Comparison of ENCODE assay signal across 8 mouse cellular contexts in genomic region chr2:181680716-181681117, GRCm38 (mm10). TPM values are rescaled to one million over a fixed set of nuclear protein-coding genes. Genes with fewer than 3 reads are reported as not detected.
DNase-seq lines count a peak whose midpoint lies in the region; ATAC-seq and TF ChIP-seq lines count a peak whose summit lies in the region.

No protein-coding gene starts in this region.

- H3K27ac ChIP-seq in MEL (ENCODE audit: control insufficient read depth, low read depth, low read length): peak overlapping the region; percentile 22
- H3K27ac ChIP-seq in embryonic facial prominence, embryonic 14.5 days (replicated peaks; ENCODE audit: low read depth, low read length): no peak overlapping the region
- H3K27ac ChIP-seq in neural tube, embryonic 12.5 days: no peak overlapping the region

- ATAC-seq in embryonic facial prominence, embryonic 14.5 days (ENCODE audit: low read depth): peak; percentile 8; the same call in 1 of the 2 replicates
- ATAC-seq in neural tube, embryonic 12.5 days (ENCODE audit: low FRiP score, low read depth): peak; percentile 33
- no peak for ATAC-seq in erythroid progenitor cell, adult 5-6 weeks (replicated peaks; ENCODE audit: low FRiP score, poor library complexity, severe bottlenecking)

- peak overlapping the region; percentile 85 for H3K9ac ChIP-seq in MEL (ENCODE audit: control insufficient read depth, low read depth, low read length, poor library complexity, severe bottlenecking)
- H3K9ac ChIP-seq in embryonic facial prominence, embryonic 14.5 days (ENCODE audit: low read depth, low read length): peak overlapping the region; percentile 88
- H3K9ac ChIP-seq in neural tube, embryonic 12.5 days: peak overlapping the region; percentile 84

- no peaks in the 10 kb centered on the region for H3K9me3 ChIP-seq in MEL (replicated peaks; ENCODE audit: insufficient read depth, low read length)
- H3K9me3 ChIP-seq in embryonic facial prominence, embryonic 14.5 days (ENCODE audit: control insufficient read depth, low read length): no peaks in the 10 kb centered on the region
- H3K9me3 ChIP-seq in neural tube, embryonic 12.5 days: no peaks in the 10 kb centered on the region

- DNase-seq in layer of hippocampus, adult 11-12 months (ENCODE audit: low spot score): peak; percentile 21
- no peak for DNase-seq in layer of hippocampus, postnatal 25 days (ENCODE audit: extremely low spot score in 1 of 2, low spot score in 1 of 2)
- DNase-seq in MEL (ENCODE audit: low read depth, low spot score): peak; percentile 77
- no peak for DNase-seq in embryonic facial prominence, embryonic 14.5 days (ENCODE audit: low spot score)
- peak; percentile 33 for DNase-seq in kidney, postnatal 10 days
- DNase-seq in gastrocnemius, postnatal 25 days: no peak

- TF ChIP-seq POLR2A in MEL (IDR thresholded peaks at IDR 0.05; ENCODE audit: control insufficient read depth in 1 of 2, insufficient read depth in 1 of 2, low read depth in 1 of 2, low read length in 2 of 2, poor library complexity in 1 of 2): no peak

- no peaks in the 10 kb centered on the region for H3K27me3 ChIP-seq in MEL (ENCODE audit: control insufficient read depth in 1 of 2, insufficient read depth in 2 of 2, low read length in 2 of 2)
- H3K27me3 ChIP-seq in embryonic facial prominence, embryonic 14.5 days (replicated peaks; ENCODE audit: control insufficient read depth, insufficient read depth, low read length): no peaks in the 10 kb centered on the region
- H3K27me3 ChIP-seq in neural tube, embryonic 12.5 days (replicated peaks): no peaks in the 10 kb centered on the region

- H3K79me2 ChIP-seq in MEL (ENCODE audit: control insufficient read depth, insufficient read depth, low read length, poor library complexity): peaks cover 6% of the 10 kb centered on the region; the same call in 1 of the 2 replicates

- peak overlapping the region; percentile 91 for H3K4me2 ChIP-seq in embryonic facial prominence, embryonic 14.5 days (ENCODE audit: low read depth, low read length)
- peak overlapping the region; percentile 93 for H3K4me2 ChIP-seq in neural tube, embryonic 12.5 days (replicated peaks)

- TF ChIP-seq RAD21 in MEL (IDR thresholded peaks at IDR 0.05; ENCODE audit: low read depth, low read length): no peak

- no peak for TF ChIP-seq EP300 in MEL (IDR thresholded peaks at IDR 0.05; ENCODE audit: low read depth in 1 of 2, low read length in 2 of 2)

- H3K4me3 ChIP-seq in MEL (ENCODE audit: control insufficient read depth in 1 of 2, insufficient read depth in 1 of 2, low read depth in 2 of 2, low read length in 2 of 2): peak overlapping the region; percentile 60 to 72
- peak overlapping the region; percentile 77 for H3K4me3 ChIP-seq in embryonic facial prominence, embryonic 14.5 days (ENCODE audit: low read depth, low read length)
- peak overlapping the region; percentile 64 for H3K4me3 ChIP-seq in neural tube, embryonic 12.5 days

- peaks cover 0 to 23% of the 10 kb centered on the region in 2 experiments; a peak in 2 of 4 replicates for H3K36me3 ChIP-seq in MEL (ENCODE audit: control insufficient read depth in 1 of 2, insufficient read depth in 2 of 2, low read length in 2 of 2)
- peaks cover under 1% of the 10 kb centered on the region; the same call in 1 of the 2 replicates for H3K36me3 ChIP-seq in embryonic facial prominence, embryonic 14.5 days (ENCODE audit: control insufficient read depth, insufficient read depth, low read length)
- H3K36me3 ChIP-seq in neural tube, embryonic 12.5 days: no peaks in the 10 kb centered on the region

- 22% methylated on average over 7 of the region's 7 CpGs for WGBS in embryonic facial prominence, embryonic 14.5 days
- WGBS in neural tube, embryonic 12.5 days: 20% methylated on average over 7 of the region's 7 CpGs

- peaks cover 6 to 32% of the 10 kb centered on the region in 2 experiments for H3K4me1 ChIP-seq in MEL (ENCODE audit: control insufficient read depth in 1 of 2, insufficient read depth in 2 of 2, low read length in 2 of 2)
- peaks cover 6% of the 10 kb centered on the region; the same call in 1 of the 2 replicates for H3K4me1 ChIP-seq in embryonic facial prominence, embryonic 14.5 days (ENCODE audit: control insufficient read depth, insufficient read depth, low read length)
- peaks cover 17% of the 10 kb centered on the region for H3K4me1 ChIP-seq in neural tube, embryonic 12.5 days

- no peak for TF ChIP-seq CTCF in MEL (IDR thresholded peaks at IDR 0.05 in 2 of 3, conservative IDR thresholded peaks at IDR 0.05 in 1 of 3; ENCODE audit: control insufficient read depth in 1 of 3, insufficient read depth in 1 of 3, low read depth in 2 of 3, low read length in 3 of 3, poor library complexity in 1 of 3, severe bottlenecking in 1 of 3)

TF ChIP-seq in MEL, 35 proteins besides CTCF, POLR2A, EP300 and RAD21:
- TF ChIP-seq TBP (IDR thresholded peaks at IDR 0.05; ENCODE audit: low read depth, low read length) (0 out of 2 replicates have a peak, but pooled peaks have one; percentile 6), CHD2 (IDR thresholded peaks at IDR 0.05; ENCODE audit: low read length) (no peak), JUND (IDR thresholded peaks at IDR 0.05; ENCODE audit: low read depth, low read length) (no peak), MXI1 (IDR thresholded peaks at IDR 0.05; ENCODE audit: low read depth, low read length) (no peak)

RNA-seq across cellular contexts. Expression of gene Tcea2, which starts 0.6 kb away (rescaled TPM):
- total RNA-seq in layer of hippocampus, postnatal 25 days (2021): 10 to 100 TPM; 53.7 to 65.7 TPM
- total RNA-seq in MEL (2012; rRNA removed): 6.7 and 7.3 TPM in 2 replicates
- polyA plus RNA-seq in MEL (2012; ENCODE audit: insufficient read depth in 1 of 2, insufficient read length in 2 of 2, low read depth in 1 of 2, low replicate concordance in 2 of 2, missing spikeins in 1 of 2): 10 to 100 TPM in 1 of 2 experiments, not detected in 1; 17.0 TPM
- 21.2 and 26.8 TPM in 2 replicates for polyA plus RNA-seq in embryonic facial prominence, embryonic 14.5 days (2014; fragmentation: Nextera tagmentation; extraction: Ambion mirVana)
- 27.3 and 30.0 TPM in 2 replicates for polyA plus RNA-seq in neural tube, embryonic 12.5 days (2016; fragmentation: Nextera tagmentation; extraction: Ambion mirVana)
- total RNA-seq in gastrocnemius, postnatal 25 days (2021): 1 to 10 TPM; 6.0 to 7.2 TPM
- 2.2 TPM in 1 of 2 replicates, not detected in the other for total RNA-seq in erythroid progenitor cell, adult 5-6 weeks (2015; ENCODE audit: low replicate concordance)
- total RNA-seq in erythroid progenitor cell, adult 5-6 weeks (2017; ENCODE audit: low replicate concordance): 1.9 TPM in 1 of 2 replicates, not detected in the other

RNA-seq across cellular contexts. Expression of gene Sox18, which starts 9.3 kb away (rescaled TPM):
- 10 to 100 TPM; 10.6 to 14.8 TPM for total RNA-seq in layer of hippocampus, postnatal 25 days (2021)
- total RNA-seq in MEL (2012; rRNA removed): not detected in 2 replicates
- polyA plus RNA-seq in MEL (2012; ENCODE audit: insufficient read depth in 1 of 2, insufficient read length in 2 of 2, low read depth in 1 of 2, low replicate concordance in 2 of 2, missing spikeins in 1 of 2): under 1 TPM in 1 of 2 experiments, not detected in 1; 0.04 TPM
- 43.9 and 46.5 TPM in 2 replicates for polyA plus RNA-seq in embryonic facial prominence, embryonic 14.5 days (2014; fragmentation: Nextera tagmentation; extraction: Ambion mirVana)
- polyA plus RNA-seq in neural tube, embryonic 12.5 days (2016; fragmentation: Nextera tagmentation; extraction: Ambion mirVana): 20.3 and 20.6 TPM in 2 replicates
- total RNA-seq in gastrocnemius, postnatal 25 days (2021): 10 to 100 TPM; 10.5 to 12.7 TPM
- not detected in 2 replicates for total RNA-seq in erythroid progenitor cell, adult 5-6 weeks (2015; ENCODE audit: low replicate concordance)
- not detected in 2 replicates for total RNA-seq in erythroid progenitor cell, adult 5-6 weeks (2017; ENCODE audit: low replicate concordance)

RNA-seq across cellular contexts. Expression of gene Rgs19, which starts 13.1 kb away (rescaled TPM):
- total RNA-seq in layer of hippocampus, postnatal 25 days (2021): 10 to 100 TPM; 32.2 to 39.5 TPM
- total RNA-seq in MEL (2012; rRNA removed): 45.5 and 46.2 TPM in 2 replicates
- polyA plus RNA-seq in MEL (2012; ENCODE audit: insufficient read depth in 1 of 2, insufficient read length in 2 of 2, low read depth in 1 of 2, low replicate concordance in 2 of 2, missing spikeins in 1 of 2): 100 to 1,000 TPM in 1 of 2 experiments, not detected in 1; 157 TPM
- polyA plus RNA-seq in embryonic facial prominence, embryonic 14.5 days (2014; fragmentation: Nextera tagmentation; extraction: Ambion mirVana): 82.2 and 88.4 TPM in 2 replicates
- polyA plus RNA-seq in neural tube, embryonic 12.5 days (2016; fragmentation: Nextera tagmentation; extraction: Ambion mirVana): 44.0 and 44.8 TPM in 2 replicates
- total RNA-seq in gastrocnemius, postnatal 25 days (2021): 1 to 10 TPM; 2.6 to 6.1 TPM
- total RNA-seq in erythroid progenitor cell, adult 5-6 weeks (2015; ENCODE audit: low replicate concordance): 84.0 and 98.9 TPM in 2 replicates
- 17.1 and 33.1 TPM in 2 replicates for total RNA-seq in erythroid progenitor cell, adult 5-6 weeks (2017; ENCODE audit: low replicate concordance)

RNA-seq across cellular contexts. Expression of gene Lkaaear1, which starts 17.5 kb away (rescaled TPM):
- not detected for total RNA-seq in layer of hippocampus, postnatal 25 days (2021)
- total RNA-seq in MEL (2012; rRNA removed): not detected in 2 replicates
- polyA plus RNA-seq in MEL (2012; ENCODE audit: insufficient read depth in 1 of 2, insufficient read length in 2 of 2, low read depth in 1 of 2, low replicate concordance in 2 of 2, missing spikeins in 1 of 2): not detected
- not detected in 2 replicates for polyA plus RNA-seq in embryonic facial prominence, embryonic 14.5 days (2014; fragmentation: Nextera tagmentation; extraction: Ambion mirVana)
- polyA plus RNA-seq in neural tube, embryonic 12.5 days (2016; fragmentation: Nextera tagmentation; extraction: Ambion mirVana): not detected in 2 replicates
- not detected for total RNA-seq in gastrocnemius, postnatal 25 days (2021)
- total RNA-seq in erythroid progenitor cell, adult 5-6 weeks (2015; ENCODE audit: low replicate concordance): not detected in 2 replicates
- total RNA-seq in erythroid progenitor cell, adult 5-6 weeks (2017; ENCODE audit: low replicate concordance): not detected in 2 replicates

RNA-seq across cellular contexts. Expression of gene Gm29797, which starts 23.9 kb away (rescaled TPM):
- 1 to 10 TPM in 1 of 2 experiments, under 1 TPM in 1; 0.49 to 1.0 TPM for total RNA-seq in layer of hippocampus, postnatal 25 days (2021)
- total RNA-seq in MEL (2012; rRNA removed): not detected in 2 replicates
- not detected for polyA plus RNA-seq in MEL (2012; ENCODE audit: insufficient read depth in 1 of 2, insufficient read length in 2 of 2, low read depth in 1 of 2, low replicate concordance in 2 of 2, missing spikeins in 1 of 2)
- polyA plus RNA-seq in embryonic facial prominence, embryonic 14.5 days (2014; fragmentation: Nextera tagmentation; extraction: Ambion mirVana): 0.47 TPM in 1 of 2 replicates, not detected in the other
- polyA plus RNA-seq in neural tube, embryonic 12.5 days (2016; fragmentation: Nextera tagmentation; extraction: Ambion mirVana): not detected in 2 replicates
- total RNA-seq in gastrocnemius, postnatal 25 days (2021): not detected
- total RNA-seq in erythroid progenitor cell, adult 5-6 weeks (2015; ENCODE audit: low replicate concordance): not detected in 2 replicates
- not detected in 2 replicates for total RNA-seq in erythroid progenitor cell, adult 5-6 weeks (2017; ENCODE audit: low replicate concordance)

Comparison
In these comparisons a context has a peak if more than half of its experiments do, and no peak if none do; other contexts are left out.
1. DNase-seq: peak in layer of hippocampus, adult 11-12 months (single experiment), MEL (single experiment) and kidney, postnatal 10 days (single experiment); none in layer of hippocampus, postnatal 25 days (0 of 2), embryonic facial prominence, embryonic 14.5 days (single experiment) and gastrocnemius, postnatal 25 days (single experiment).
2. RNA of gene Sox18, which starts 9.3 kb away (total RNA-seq): 10.6 to 14.8 TPM in layer of hippocampus, postnatal 25 days and 10.5 to 12.7 TPM in gastrocnemius, postnatal 25 days; not detected in MEL and not detected in erythroid progenitor cell, adult 5-6 weeks; every median in the first group is over 10 times any median in the second.
3. Peak in every context shown above with its lines, with median percentiles within 50 percentile points of each other: H3K4me3 ChIP-seq and H3K9ac ChIP-seq.